22 mouse cellular contexts compared by ENCODE assay signal in genomic region chr2:68298356-68298755, GRCm38 (mm10).
"Had no signal": no experiment of that assay in that cellular context is flagged by ENCODE, and none has a peak within 500 bp of the region (broad histone marks: within the 10 kb centered on the region; RNA-seq: fewer than 3 reads in every experiment).

No protein-coding gene starts in this region.

- H3K9me3 ChIP-seq: heart, embryonic 13.5 days; heart, embryonic 15.5 days; hindbrain, embryonic 13.5 days; hindbrain, embryonic 15.5 days; limb, embryonic 13.5 days; limb, embryonic 15.5 days; liver, embryonic 12.5 days had no signal

- H3K4me3 ChIP-seq: heart, adult 2 months; heart, embryonic 13.5 days; heart, embryonic 15.5 days; hindbrain, embryonic 13.5 days; hindbrain, embryonic 15.5 days; layer of hippocampus, adult 2 months; limb, embryonic 13.5 days; limb, embryonic 15.5 days; liver, embryonic 12.5 days had no signal

- DNase-seq: gastrocnemius, postnatal 14 days; gastrocnemius, postnatal 36 days; heart, adult 2 months; heart, postnatal 14 days; heart, postnatal 36 days; kidney, adult 11 months; kidney, adult 8-10 months; kidney, postnatal 10 days; kidney, postnatal 25 days; kidney, postnatal 4 days; layer of hippocampus, postnatal 36 days; left cerebral cortex, postnatal 4 days had no signal

- H3K4me1 ChIP-seq: limb, embryonic 13.5 days; limb, embryonic 15.5 days; liver, embryonic 12.5 days had no signal

- H3K36me3 ChIP-seq: liver, embryonic 12.5 days had no signal

- H3K9ac ChIP-seq: heart, embryonic 13.5 days; heart, embryonic 15.5 days; hindbrain, embryonic 13.5 days; hindbrain, embryonic 15.5 days; limb, embryonic 13.5 days; limb, embryonic 15.5 days; liver, embryonic 12.5 days; liver, embryonic 14.5 days had no signal

- H3K27ac ChIP-seq: heart, adult 2 months; heart, embryonic 13.5 days; heart, embryonic 15.5 days; hindbrain, embryonic 13.5 days; hindbrain, embryonic 15.5 days; hindbrain, postnatal 0 days; layer of hippocampus, adult 2 months; limb, embryonic 13.5 days; limb, embryonic 15.5 days; liver, embryonic 12.5 days; liver, embryonic 14.5 days had no signal
